Mouse (Mus musculus) heart, postnatal 25 days (tissue): ENCODE results near the gene Ksr2. TPM values are rescaled to one million over a fixed set of nuclear protein-coding genes. Genes with fewer than 3 reads are reported as not detected.
"Not testable (repeated sequence)": the region's sequence is repeated elsewhere in the genome, so short reads cannot be mapped to it uniquely, and the experiment has no call there.

Experiments
- DNase-seq: peaks from one replicate; pipeline ENCODE4 v3.0.0; 2022; ENCODE audit warnings: low spot score
- intact Hi-C: fragments of 180-260 bp; cut with DNase I; formaldehyde crosslinking; loops from one replicate; pipeline ENCODE4 v1.15.1; 2025
- total RNA-seq, 2 experiments: library from RNA; stranded (reverse); gene quantifications; 2 replicates each; pipeline ENCODE4 v1.2.3; 2021

Gene Ksr2
- total RNA-seq, 2 experiments from 2014 or later: not detected

DNA sequence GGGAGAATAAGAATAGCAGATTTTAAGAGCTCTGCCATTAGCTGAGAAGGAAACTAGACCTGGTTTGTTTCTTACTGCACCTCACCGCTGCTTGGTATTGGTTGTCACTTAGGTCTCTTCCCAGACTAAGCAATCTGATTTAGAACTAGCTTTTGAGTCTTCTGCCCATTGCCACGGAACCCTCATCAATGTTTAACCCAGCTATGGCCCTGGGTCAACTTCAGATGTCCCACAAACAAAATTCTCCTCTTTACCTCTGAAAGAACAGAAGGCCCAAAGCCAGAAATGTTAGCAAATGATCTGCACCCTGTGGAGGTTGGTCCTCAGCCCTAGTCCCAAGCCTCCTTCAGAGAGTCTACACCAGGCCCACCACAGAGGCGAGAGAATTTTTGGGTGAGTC is 167.9 kb downstream of the Ksr2 start:
- DNase-seq: no peak
- intact Hi-C loops: no loop called here

DNA sequence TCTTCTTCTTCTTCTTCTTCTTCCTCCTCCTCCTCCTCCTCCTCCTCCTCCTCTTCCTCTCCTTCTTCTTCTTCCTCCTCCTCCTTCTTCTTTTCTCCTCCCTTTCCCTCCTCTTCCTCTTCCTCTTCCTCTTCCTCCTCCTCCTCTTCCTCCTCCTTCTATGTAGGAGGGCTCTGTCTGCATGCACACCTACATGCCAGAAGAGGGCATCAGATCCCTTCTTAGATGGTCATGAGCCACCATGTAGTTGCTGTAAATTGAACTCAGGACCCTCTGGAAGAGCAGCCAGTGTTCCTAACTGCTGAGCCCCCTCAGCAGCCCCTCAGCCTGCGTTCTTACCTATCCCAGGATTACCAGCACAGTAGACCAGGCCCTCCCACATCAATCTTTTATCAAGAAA is 170.6 kb downstream of the Ksr2 start:
- intact Hi-C loops: no loop called here
- DNase-seq: no peak

DNA sequence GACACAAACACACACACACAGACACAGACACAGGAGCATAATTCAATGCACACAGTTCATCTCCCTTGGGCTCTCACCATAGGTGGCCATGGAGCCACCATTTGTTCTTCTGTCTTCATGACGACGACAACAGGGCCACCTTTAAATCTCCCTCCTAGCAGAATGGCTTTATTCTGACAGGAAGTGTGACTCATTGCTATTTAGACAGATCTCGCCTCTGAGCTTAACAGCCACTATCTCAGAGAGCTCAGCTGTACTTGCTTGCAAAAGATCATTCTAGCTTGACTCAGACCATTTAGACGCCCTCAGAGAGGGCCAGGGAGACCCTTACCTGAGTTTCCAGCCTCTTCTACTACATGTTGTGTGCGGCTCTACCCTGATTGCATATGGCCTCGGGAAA is 175.5 kb downstream of the Ksr2 start:
- no peak for DNase-seq
- intact Hi-C loops: no loop called here

DNA sequence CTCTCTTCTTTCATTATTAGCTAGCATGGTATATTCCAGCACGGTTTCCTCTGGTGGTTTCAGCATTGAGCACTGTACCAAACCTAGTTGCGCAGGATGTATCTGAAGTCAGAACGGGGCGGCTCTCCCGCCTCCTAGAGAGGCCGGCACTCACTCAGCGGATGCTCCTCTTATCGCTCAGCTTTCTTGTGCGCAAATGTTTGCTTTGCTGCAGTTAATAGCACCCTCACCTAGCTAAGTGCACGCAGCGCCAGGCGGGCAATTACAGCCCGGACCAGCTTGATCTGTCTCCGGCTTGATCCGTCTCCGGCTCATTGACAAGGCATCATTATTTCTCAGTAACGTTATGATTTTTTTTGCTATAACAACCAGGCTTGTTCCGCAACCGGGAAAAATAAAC is 179.5 kb downstream of the Ksr2 start:
- DNase-seq: no peak
- intact Hi-C loops: no loop called here

DNA sequence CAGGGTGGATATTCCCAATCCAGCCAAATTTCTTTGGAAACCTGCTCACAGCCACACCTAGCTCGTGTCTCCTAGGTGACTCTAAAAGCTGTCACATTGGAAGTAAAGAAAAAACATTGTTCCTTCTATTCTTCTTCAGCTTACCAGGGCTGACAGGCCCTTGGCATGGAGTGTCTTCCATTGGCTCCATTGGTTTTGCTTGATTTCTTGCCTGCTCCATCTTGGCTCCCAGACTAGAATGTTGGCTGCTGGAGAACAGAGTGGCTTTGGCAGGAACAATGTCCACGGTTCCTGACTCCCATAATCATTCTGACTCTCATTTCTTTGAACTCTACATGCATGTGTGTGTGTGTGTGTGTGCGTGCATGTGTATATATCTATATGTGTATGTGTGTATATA is 183.0 kb downstream of the Ksr2 start:
- no peak for DNase-seq

DNA sequence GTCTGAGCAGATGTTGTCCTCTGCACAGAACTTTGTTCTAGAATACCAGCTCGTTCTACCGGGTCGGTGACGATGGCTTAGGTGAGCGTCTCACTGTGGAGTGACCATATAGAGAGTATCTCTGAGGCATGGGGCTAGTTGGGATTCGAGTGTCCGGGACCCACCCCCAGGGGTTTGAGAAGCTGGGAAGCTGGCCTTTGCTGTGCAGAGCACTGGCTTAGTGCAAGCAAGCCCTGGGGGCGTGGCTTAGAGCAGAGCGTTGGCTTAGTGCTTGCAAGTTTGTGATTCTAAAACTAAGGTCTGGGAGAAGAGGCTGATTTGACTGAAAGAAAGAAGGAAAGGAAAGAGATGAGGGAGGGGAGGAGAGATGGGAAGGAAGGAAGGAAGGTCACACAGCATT is 188.2 kb downstream of the Ksr2 start:
- no peak for DNase-seq
- intact Hi-C loops: no loop called here

More for the DNA sequence above, 183.0 kb downstream of the Ksr2 start:
- intact Hi-C loops: no loop called here

DNA sequence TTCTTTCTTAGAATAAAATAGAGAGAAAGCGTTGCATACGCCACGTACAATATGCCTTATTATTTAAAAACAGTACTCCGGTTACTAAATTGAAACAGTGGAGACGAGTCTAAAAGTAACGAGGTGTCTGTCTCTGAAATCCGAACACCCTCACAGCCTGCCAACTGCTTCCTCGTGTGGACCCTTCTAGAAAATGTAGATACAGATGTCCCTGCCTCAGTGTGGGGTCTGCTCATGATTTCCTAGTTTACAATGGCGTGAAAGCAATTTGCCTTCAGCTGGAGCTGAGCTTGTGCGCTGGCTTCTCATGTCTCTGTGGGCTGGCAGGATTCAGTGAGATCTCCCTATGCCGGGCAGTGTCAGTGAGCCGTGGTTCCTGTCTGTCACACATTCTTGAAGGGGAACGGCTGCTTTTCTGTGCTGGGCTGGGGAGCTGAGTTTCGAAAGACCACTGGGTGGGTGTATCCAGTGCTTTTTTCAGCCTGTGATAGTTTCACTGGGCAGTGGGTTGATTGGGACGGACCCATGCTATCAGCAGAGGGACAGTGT is 194.0 kb downstream of the Ksr2 start:
- intact Hi-C loops: no loop called here
- no peak for DNase-seq

DNA sequence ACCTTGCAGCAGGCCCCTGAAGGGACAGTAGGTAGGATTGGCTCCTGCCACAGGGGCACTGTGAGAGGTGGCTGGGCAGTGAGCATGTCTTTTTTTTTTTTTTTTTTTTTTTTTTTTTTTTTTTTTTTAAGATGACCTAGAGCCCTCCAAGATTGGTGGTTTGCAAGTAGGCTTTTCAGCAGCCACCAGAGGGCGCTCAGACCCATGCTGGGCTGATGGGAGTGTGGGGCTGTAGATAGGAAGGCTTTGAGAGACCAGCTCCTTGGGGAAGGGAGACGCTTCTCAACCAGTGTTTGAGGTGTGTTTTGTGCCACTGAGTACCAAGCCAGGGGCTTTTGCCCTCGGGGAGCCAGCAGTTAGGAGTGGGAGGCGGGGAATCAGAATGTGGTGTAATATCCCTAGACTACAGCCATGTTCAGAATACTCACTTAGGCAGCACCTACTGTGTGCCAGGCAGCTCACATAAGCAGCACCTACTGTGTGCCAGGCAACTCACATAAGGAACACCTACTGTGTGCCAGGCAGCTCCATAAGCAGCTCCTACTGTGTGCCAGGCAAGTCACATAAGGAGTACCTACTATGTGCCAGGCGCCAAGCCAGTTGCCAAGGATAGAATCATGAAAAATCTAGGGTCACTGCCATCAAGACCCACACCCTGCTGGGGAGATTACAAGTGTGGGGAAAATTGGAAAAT is 200.7 kb downstream of the Ksr2 start:
- intact Hi-C loops: loop anchor here (1.0 to 2.0 kb wide), 2 partner anchors 223 to 318 kb away; no protein-coding TSS in a partner anchor
- peak; percentile 11 for DNase-seq

DNA sequence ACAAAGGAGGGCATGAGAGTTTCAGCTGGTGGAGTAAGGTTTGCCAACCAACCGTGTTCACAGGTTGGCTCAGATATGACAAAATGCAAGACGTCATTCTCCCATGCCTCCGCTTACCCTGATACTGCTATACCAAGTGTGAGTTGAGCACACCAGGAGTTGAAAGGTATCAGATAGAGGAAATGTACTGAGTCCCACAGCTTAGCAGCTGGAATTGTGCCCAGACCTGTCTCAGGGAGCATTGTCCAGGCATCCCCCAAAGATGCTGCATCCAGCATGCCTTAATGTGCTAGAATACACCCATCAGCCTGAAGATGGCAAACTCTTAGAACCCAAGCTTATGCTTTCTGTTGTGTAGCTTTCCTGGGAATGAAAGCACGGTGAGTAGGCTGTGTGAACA is 206.5 kb downstream of the Ksr2 start:
- DNase-seq: no peak
- intact Hi-C loops: no loop called here

DNA sequence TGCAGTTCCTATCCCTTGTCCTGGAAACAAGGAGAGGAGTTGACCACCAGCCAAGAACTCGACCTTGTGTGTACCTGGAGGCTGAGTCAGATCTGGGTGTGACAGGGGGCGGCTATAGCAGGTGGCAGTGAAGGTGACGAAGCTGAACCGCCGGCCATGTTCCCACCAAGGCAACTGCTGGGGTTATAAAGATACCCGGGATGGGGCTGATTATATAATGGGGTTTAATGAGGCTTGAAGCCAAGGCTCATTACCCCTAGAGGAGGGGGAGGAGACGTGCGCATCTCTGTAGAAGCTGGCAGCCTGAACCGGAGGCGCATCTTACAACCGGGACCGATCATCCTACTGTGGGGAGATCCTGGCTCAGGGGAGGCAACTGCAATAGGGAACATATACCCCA is 208.4 kb downstream of the Ksr2 start:
- DNase-seq: no peak

DNA sequence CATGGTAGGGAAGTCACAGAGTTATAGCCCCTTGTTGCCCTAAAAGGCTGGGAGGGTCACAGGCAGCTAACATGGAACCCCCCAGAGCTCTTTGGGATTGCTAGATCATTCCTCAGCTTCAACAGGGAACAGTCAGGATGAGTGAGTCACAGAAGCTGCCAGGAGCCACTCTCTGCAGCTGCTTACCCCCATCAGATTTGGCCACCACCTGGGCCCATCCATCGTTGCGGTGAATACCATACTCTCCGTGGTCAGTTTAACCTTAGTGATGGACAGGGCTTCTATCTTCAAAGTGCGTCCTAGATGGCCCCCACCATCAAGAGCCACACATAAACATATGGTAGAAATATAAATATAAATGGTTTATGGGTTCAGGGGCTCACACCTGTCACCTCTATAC is 209.4 kb downstream of the Ksr2 start:
- intact Hi-C loops, DNase-seq: not testable (repeated sequence)

More for the DNA sequence above, 208.4 kb downstream of the Ksr2 start:
- intact Hi-C loops: no loop called here

DNA sequence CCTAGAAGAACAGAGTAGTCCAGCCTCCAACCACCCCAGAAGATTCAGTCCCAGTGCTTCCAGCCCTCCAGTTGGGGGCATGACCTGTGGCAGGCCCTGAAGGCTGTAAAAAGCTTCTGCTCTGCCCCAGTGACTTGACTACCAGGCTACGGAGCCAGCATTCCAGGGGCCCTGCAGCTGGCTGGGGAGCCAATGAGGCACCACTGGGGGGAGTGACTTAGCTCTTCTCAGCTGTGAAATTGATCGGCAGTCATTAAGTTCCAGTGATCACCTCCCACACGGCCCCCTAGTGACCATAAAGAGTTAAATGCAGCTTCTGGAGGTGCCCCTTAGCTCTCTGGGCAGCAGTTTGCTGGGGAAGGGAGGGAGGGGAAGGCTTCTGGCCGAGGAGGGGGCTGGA is 213.1 kb downstream of the Ksr2 start:
- intact Hi-C loops: no loop called here

DNA sequence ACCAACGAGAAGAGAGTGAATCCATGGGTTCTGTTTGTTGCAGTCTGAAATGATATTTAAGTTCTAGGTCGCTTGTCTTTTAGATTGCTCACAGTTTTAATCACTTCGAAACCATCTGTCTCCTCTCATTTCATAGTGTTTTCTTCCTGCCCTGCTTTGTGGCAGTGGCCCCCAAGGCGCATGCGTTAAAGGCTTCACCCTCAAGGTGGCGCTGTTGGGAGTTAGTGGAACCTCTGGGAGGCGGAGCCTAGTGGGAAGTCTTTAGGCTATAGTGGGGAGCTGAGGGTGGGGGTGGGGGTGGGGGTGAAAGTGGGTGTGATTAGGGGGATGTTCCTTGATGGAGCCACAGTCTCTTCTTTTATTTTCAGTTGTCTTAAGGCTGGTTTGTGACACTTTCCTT is 214.6 kb downstream of the Ksr2 start:
- DNase-seq: no peak
- intact Hi-C loops: no loop called here

More for the DNA sequence above, 213.1 kb downstream of the Ksr2 start:
- DNase-seq: no peak

DNA sequence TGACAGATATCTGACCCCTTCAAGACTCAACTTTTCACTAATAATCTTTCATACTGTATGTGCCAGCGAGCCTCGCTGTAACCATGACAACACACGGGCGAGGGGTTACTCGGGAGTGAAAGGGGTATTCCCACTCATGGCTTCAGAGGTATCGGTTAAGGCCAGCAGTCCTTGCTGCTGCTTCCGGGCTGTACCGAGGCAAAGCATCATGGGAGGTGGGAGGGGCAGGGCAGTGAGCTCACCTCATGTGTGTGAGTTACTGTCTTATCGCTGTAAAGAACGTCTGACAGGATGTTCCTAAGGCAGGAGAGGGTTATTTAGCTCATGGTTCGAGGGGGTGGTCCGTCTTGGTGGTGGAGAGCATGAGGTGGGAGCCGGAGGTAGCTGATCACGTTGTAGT is 215.8 kb downstream of the Ksr2 start:
- intact Hi-C loops: no loop called here
- no peak for DNase-seq

DNA sequence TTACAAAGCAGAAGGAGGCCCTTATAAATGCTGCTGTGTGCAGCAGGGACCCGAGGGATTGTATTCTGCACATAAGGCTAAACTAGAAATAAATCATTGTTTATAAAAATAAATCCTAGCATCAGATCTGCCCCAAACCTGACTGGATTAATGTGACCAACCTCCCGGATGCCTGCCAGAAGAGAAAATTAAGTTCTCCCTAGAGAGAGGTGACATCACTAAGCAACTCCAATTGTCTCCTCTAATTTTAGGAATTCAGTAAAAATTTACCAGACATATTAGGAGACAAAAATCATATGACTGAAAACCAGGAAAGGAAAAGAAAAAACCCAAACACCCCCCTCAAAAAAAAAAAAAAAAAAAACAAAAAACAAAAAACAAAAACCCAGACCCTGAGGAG is 221.4 kb downstream of the Ksr2 start:
- no peak for DNase-seq
- intact Hi-C loops: no loop called here

DNA sequence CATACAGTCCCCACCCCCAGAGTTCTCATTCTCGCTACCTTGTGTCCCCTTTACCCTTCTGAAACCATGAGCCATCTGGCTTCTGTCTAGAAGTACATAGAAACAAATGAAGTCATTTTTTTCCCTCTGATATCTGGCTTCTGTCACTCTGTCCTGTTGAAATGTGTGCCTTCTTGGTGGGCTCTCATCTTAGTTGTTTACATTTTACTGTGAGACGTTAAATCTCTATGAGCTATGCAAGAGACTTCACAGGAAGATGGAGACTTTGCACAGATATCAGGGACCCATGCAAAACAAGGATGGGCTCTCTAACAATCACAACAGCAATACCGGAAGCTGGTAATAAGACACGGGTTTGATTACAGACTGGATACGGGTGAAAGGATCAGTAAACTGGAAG is 222.0 kb downstream of the Ksr2 start:
- DNase-seq: no peak
- intact Hi-C loops: no loop called here

DNA sequence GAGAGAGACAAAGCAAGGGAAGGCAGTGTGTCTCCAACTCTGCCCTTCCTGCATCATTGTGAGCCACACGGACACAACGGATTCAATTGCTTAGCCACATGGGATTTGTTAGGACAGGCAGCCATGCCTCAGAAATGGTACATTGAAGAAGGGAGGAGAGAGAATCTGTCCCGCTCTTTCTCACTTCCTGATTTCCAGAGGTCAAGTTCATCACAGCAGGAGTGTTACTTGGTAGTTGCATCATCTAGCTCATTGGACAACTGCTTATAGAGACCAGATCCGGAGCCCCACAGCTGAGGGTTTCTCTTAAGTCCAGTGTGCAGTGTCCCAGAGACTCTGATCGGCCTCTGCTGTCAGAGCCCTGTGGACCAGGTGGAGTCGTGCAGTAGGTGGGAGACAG is 227.8 kb downstream of the Ksr2 start:
- intact Hi-C loops: no loop called here
- DNase-seq: no peak

DNA sequence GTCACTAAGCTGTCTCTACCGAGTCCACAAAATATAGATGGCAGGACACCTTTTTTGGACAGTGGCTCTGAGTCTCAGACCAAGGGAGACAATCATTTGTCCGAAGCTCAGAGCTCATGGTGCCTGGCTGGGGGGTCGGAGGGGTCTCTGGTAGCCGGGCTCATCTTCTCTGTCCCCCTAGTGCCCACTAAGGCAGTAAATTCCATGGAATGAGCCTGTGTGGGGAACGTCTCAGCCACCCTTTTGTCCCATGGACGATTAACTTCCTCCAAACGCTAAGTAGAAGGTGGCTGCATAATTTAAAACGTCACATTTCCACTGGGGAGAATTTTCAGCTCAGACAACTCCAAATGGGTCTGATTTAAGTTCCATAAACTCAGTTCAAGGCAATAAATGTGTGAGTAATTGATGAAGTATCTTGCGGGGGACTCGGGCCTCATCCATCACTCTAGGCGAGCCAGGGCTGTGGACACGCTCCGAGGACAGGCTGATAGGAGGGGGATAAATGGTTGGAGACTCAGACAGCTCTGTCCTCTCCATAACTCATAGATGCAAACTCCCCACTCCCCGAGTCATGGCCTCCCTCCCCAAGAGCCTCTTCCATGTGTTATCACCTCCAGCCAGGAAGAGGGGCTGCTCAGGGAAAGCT is 237.6 kb downstream of the Ksr2 start:
- DNase-seq: no peak
- intact Hi-C loops: no loop called here

DNA sequence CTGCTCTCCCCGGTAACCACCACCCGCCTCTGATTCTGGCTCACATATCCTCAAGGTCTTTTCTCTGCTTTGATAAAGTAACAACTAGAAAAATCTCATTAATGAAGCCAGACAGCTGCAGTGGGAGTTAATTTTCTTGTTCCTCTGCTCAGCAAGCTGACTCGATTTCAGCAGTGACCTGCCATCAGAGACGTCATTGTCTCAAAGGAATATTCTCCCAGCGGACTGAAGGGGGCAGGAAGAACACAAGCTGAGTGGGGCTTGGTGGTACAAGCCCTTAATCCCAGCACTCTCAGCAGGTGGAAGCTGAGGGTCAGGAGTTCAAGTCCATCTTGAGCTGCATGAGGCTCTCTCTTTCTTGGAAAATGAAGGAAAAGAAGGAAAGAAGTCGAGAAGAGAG is 244.8 kb downstream of the Ksr2 start:
- DNase-seq: no peak
- intact Hi-C loops: no loop called here

DNA sequence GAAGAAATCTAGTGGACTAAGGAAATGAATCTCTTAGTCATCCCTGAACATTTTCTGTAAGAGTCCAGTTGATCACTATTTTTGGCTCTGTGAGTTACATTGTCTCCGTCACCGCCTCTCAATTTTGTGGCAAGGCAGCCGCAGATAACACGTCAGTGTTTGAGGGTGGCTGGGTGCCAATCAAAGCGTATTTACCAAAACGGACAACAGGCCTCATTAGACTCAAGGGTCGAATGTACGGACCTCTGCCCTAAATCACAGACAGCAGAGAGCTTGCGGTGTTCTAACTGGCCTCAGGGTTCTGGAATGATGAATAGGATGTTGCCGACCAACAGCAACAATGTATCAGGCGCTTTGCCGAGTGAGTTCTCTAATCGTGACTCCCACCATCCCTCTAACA is 245.8 kb downstream of the Ksr2 start:
- no peak for DNase-seq
- intact Hi-C loops: no loop called here

DNA sequence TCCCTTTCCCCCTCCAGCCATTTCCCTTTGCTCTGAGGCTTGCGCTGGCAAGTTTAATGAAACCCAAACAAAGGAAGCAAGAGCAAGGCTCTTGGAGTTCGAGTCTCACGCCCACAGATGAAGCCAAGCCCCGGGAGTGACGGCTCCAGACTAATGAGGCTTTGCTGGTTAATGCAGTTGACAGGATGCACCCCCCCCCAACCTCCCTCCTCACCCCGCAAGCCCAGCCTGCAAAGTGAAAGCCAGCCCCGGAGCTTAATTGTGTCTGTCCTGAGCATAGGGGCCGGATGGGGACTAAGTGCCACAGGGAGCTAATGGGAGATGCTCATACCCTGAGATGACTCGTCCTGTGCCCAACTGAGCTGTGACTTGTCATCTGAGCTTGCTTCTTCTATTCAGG is 251.4 kb downstream of the Ksr2 start:
- intact Hi-C loops: no loop called here

DNA sequence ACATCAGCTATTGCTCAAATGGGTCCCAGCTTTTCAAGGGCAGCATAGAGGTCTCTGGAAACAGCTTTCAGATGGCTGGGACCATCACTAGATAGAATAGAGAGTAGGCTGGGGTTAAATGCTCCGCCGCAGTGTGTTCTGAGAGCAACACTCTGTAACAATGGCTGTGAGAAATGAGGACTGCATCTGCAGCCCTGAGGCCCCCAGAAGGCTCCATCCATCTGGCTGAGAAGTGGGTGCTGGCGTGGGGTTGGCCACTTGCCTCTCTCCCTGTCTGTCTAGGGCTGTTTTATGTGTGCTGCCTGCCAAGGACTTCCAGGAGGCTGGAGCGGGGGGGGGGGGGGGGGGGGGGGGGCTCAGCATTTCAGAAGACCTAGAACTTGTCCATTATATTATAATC is 253.5 kb downstream of the Ksr2 start:
- no peak for DNase-seq
- intact Hi-C loops: no loop called here

More for the DNA sequence above, 251.4 kb downstream of the Ksr2 start:
- no peak for DNase-seq
